Mouse (Mus musculus): Measurements from ENCODE around the gene Samd4.

DNA sequence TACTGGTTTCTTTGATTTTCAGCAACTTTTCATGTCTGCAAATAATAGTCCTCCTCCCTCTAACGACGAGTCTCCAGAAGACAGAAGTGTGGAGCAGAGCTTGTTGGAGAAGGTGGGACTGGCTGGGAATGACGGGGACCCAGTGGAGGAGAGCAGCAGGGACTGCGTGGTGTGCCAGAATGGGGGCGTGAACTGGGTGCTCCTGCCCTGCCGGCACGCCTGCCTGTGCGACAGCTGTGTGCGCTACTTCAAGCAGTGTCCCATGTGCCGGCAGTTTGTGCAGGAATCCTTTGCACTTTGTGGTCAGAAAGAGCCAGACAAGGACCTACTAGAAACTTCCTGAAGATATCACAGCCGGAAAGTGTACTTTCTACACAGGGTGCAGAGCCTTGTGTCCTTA lies 29.0 kb upstream of the Samd4 start:
- TF ChIP-seq CTCF (IDR thresholded peaks at IDR 0.05; ENCODE audit: low read depth, low read length) (no peak), POLR2A (IDR thresholded peaks at IDR 0.05; ENCODE audit: extremely low read depth, insufficient read depth, low read length) (no peak)
